Mouse (Mus musculus) CD4-positive, CD25-positive, alpha-beta regulatory T cell, adult 2 months (primary cell): ENCODE measurements around the gene Ifi204.
"Not testable (repeated sequence)": the region's sequence is repeated elsewhere in the genome, so short reads cannot be mapped to it uniquely, and the experiment has no call there.

Experiments
- DNase-seq: peaks from one replicate; pipeline ENCODE4 v3.0.0-alpha.2; 2012; ENCODE audit warnings: low read depth, low spot score

Gene Ifi204

GRCm38 (mm10) chr1:173766848-173767617 lies at the start of gene Ifi204:
TSS of gene Ifi204 (minus strand) at chr1:173766943.
- peak; percentile 8 for DNase-seq

- peak; percentile 25 for DNase-seq
These were observed 42.6 kb upstream of the Ifi204 start for GRCm38 (mm10) chr1:173809294-173809693.

GRCm38 (mm10) chr1:173802689-173803281 lies 36.0 kb upstream of the Ifi204 start:
- not testable (repeated sequence) for DNase-seq

GRCm38 (mm10) chr1:173802207-173802606 lies 35.5 kb upstream of the Ifi204 start:
- not testable (repeated sequence) for DNase-seq

DNA sequence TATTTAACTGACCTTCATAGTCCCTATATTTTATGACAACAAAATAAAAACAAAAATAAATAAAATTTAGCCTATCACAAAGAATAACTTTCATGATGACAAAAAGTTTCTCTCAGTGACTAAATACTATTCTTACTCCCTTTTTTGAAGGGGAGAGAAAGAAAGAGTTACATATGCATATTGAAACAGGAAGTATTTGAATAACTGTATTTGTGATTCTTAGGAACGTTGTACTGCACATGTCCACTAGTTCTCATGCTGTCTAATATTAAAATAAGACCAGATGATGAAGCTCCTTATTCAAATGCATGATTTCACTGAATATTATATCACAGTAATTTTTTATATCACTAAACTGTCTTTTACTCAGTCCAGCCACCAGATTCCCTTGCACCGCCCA lies 35.0 kb upstream of the Ifi204 start:
- not testable (repeated sequence) for DNase-seq

DNA sequence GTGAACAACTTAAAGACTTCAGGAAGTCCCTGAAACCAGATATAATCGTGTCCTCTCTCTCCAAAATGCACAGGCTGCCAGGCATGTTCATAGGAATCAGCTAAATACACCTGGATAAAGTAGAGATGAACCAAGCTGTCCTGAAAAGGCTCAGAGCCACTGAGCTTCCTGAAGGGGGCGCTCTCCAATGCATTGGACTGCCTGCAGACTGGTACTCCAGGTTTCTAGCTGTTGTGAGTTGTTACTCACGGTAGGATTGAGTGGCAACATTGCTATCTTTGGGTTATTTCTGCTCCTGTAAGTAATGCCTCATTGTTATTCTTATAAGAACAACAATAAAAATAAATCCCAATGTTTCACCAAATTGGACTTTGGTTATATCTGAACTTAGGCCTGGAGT lies 6.7 kb upstream of the Ifi204 start:
- DNase-seq: not testable (repeated sequence)

GRCm38 (mm10) chr1:173760032-173760431 lies 6.7 kb downstream of the Ifi204 start:
- not testable (repeated sequence) for DNase-seq

GRCm38 (mm10) chr1:173742262-173742661 lies 24.5 kb downstream of the Ifi204 start:
- no peak for DNase-seq

DNA sequence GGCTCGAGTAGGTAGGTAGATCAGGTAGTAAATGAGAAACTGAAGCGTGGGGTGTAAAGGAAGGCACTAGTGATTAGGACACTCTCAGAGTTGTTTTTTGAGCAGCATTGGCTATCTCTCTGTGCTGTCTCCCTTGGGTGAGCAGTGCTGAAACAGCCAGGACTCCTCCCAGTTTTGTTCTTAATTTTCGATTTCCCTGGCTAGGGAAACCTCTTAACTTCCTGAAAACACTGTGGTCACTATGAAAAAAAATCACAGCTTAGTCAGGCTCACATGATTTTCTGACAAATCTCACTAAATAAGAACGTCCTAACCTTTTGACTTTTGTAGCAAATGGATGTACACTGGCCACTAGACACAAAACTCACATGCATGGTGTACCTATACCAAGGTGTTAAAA lies 25.1 kb downstream of the Ifi204 start, which contains the start of gene Ifi207:
Ifi207 (minus strand) TSS at position 92 of the 400 bp plus-strand sequence.
- DNase-seq: no peak

DNA sequence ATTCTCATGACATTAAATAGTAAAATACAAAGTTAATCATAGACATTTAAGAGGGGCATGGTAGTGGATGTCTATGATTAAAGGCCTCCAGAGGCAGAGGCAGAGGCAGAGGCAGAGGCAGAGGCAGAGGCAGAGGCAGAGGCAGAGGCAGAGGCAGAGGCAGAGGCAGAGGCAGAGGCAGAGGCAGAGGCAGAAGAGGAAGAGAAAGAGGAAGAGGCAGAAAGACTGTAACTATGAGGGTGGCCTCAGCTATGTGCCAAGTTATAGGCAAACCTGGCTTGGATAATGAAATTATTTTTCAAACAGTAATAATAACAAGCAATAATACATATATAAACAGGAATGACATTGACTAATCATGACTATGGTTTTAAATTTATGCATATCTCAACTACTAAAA lies 26.2 kb downstream of the Ifi204 start:
- no peak for DNase-seq

DNA sequence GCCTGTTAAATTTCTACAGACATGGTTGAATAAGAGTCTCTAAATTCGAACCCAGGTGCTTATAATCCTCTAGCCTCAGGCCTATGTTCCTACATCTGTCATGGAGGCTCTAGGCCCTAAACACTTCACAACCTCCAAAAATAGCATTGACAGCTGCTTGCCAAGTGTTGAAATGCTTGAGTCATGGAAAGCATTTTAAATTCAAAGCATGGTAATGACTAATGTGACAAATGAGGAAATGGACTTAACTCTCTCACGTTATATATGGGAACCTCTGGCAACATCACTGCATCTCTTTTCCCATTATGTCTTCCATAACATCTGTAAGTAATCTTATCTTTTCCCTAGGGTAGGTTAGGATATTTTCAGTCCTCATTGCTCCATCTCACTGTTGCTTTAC lies 29.8 kb downstream of the Ifi204 start:
- DNase-seq: no peak

GRCm38 (mm10) chr1:173735015-173735414 lies 31.7 kb downstream of the Ifi204 start:
- peak; percentile 6 for DNase-seq

DNA sequence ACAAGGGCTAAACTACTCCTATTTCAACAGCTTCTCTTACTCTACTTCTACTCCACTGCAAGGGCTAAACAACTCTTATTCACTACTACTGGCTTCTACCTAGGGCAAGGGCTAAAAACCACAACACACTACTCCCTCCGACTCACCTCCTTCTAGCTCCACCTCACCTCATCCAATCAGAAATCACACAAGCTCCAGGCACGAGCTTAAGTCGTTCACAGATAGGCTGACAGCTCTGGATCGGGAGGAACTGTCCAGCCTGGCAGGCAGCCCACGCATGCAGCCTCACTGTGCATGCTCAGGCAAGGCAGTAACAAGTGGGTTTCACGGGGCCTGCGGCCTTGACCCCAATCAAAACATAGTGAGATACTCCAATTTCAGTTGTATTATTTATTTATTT lies 33.5 kb downstream of the Ifi204 start:
- no peak for DNase-seq
